Mouse (Mus musculus): ENCODE data around the gene Nr1h2. TPM values are rescaled to one million over a fixed set of nuclear protein-coding genes. Genes with fewer than 3 reads are reported as not detected.

Gene Nr1h2
- polyA plus RNA-seq, 1 experiment from 2014 or later: 80.6 TPM

GRCm38 (mm10) chr7:44581637-44582036 is 27.9 kb upstream of the Nr1h2 start:
- Histone ChIP-seq H3K4me1 (replicated peaks; ENCODE audit: insufficient read depth, low read length) (no peaks in the 10 kb centered on the region), H3K4me2 (ENCODE audit: low read length) (no peak overlapping the region), H3K9me3 (replicated peaks; ENCODE audit: low read length) (no peaks in the 10 kb centered on the region), H3K9ac (ENCODE audit: low read depth, low read length) (no peak overlapping the region), H3K27me3 (ENCODE audit: insufficient read depth, low read length) (peaks cover 6% of the 10 kb centered on the region; the same call in 1 of the 2 replicates), H3K36me3 (ENCODE audit: insufficient read depth, low read length) (no peaks in the 10 kb centered on the region), H3K27ac (no peak overlapping the region), H3K4me3 (replicated peaks; ENCODE audit: low read depth, low read length) (no peak overlapping the region)
- TF ChIP-seq CTCF (IDR thresholded peaks at IDR 0.05; ENCODE audit: low read depth): no peak
- WGBS: 78% methylated on average over 6 of the region's 6 CpGs
- ATAC-seq (replicated peaks; ENCODE audit: low FRiP score, low read depth) (no peak), DNase-seq (ENCODE audit: low spot score) (no peak)

GRCm38 (mm10) chr7:44576333-44576844 is 22.6 kb upstream of the Nr1h2 start:
- H3K4me1 ChIP-seq (replicated peaks; ENCODE audit: insufficient read depth, low read length): no peaks in the 10 kb centered on the region
- TF ChIP-seq CTCF (IDR thresholded peaks at IDR 0.05; ENCODE audit: low read depth): peak; percentile 11; the same call in 1 of the 2 replicates
- H3K27me3 ChIP-seq (ENCODE audit: insufficient read depth, low read length): no peaks in the 10 kb centered on the region
- no peaks in the 10 kb centered on the region for H3K36me3 ChIP-seq (ENCODE audit: insufficient read depth, low read length)
- no peak overlapping the region for H3K27ac ChIP-seq
- H3K9ac ChIP-seq (ENCODE audit: low read depth, low read length): no peak overlapping the region
- DNase-seq (ENCODE audit: low spot score) (no peak), ATAC-seq (replicated peaks; ENCODE audit: low FRiP score, low read depth) (no peak)
- 38% methylated on average over 5 of the region's 5 CpGs for WGBS
- H3K4me3 ChIP-seq (replicated peaks; ENCODE audit: low read depth, low read length): no peak overlapping the region
- no peaks in the 10 kb centered on the region for H3K9me3 ChIP-seq (replicated peaks; ENCODE audit: low read length)
- no peak overlapping the region for H3K4me2 ChIP-seq (ENCODE audit: low read length)

- Histone ChIP-seq H3K27me3 (ENCODE audit: insufficient read depth, low read length) (no peaks in the 10 kb centered on the region), H3K4me3 (replicated peaks; ENCODE audit: low read depth, low read length) (no peak overlapping the region), H3K9ac (ENCODE audit: low read depth, low read length) (no peak overlapping the region), H3K4me2 (ENCODE audit: low read length) (peak overlapping the region; percentile 25; the same call in 1 of the 2 replicates), H3K27ac (peak overlapping the region; percentile 65; the same call in 1 of the 2 replicates), H3K36me3 (ENCODE audit: insufficient read depth, low read length) (no peaks in the 10 kb centered on the region), H3K4me1 (replicated peaks; ENCODE audit: insufficient read depth, low read length) (no peaks in the 10 kb centered on the region), H3K9me3 (replicated peaks; ENCODE audit: low read length) (no peaks in the 10 kb centered on the region)
- TF ChIP-seq CTCF (IDR thresholded peaks at IDR 0.05; ENCODE audit: low read depth): no peak
- no peak for DNase-seq (ENCODE audit: low spot score)
- no peak for ATAC-seq (replicated peaks; ENCODE audit: low FRiP score, low read depth)
- 70% methylated on average over 5 of the region's 5 CpGs for WGBS
Measured at GRCm38 (mm10) chr7:44572956-44573484, 19.3 kb upstream of the Nr1h2 start.

GRCm38 (mm10) chr7:44572213-44572701 is 18.5 kb upstream of the Nr1h2 start, which contains the start of gene Napsa:
Gene Napsa, plus strand, starts transcription at chr7:44572380.
- TF ChIP-seq CTCF (IDR thresholded peaks at IDR 0.05; ENCODE audit: low read depth): no peak
- no peaks in the 10 kb centered on the region for H3K36me3 ChIP-seq (ENCODE audit: insufficient read depth, low read length)
- H3K9ac ChIP-seq (ENCODE audit: low read depth, low read length): 0 out of 2 replicates have a peak within 1 kb of the TSS, but pooled peaks have one; percentile 31
- DNase-seq (ENCODE audit: low spot score): peak; percentile 28
- H3K27ac ChIP-seq: peak within 1 kb of the TSS; percentile 65
- 43% methylated on average over 7 of the region's 7 CpGs for WGBS
- no peak within 1 kb of the TSS for H3K4me3 ChIP-seq (replicated peaks; ENCODE audit: low read depth, low read length)
- peak within 1 kb of the TSS; percentile 36; the same call in 1 of the 2 replicates for H3K4me2 ChIP-seq (ENCODE audit: low read length)
- H3K27me3 ChIP-seq (ENCODE audit: insufficient read depth, low read length): no peaks in the 10 kb centered on the region
- H3K4me1 ChIP-seq (replicated peaks; ENCODE audit: insufficient read depth, low read length): no peaks in the 10 kb centered on the region
- no peaks in the 10 kb centered on the region for H3K9me3 ChIP-seq (replicated peaks; ENCODE audit: low read length)
- ATAC-seq (replicated peaks; ENCODE audit: low FRiP score, low read depth): peak; percentile 93

GRCm38 (mm10) chr7:44571811-44572210 is 18.1 kb upstream of the Nr1h2 start:
- Histone ChIP-seq H3K36me3 (ENCODE audit: insufficient read depth, low read length) (no peaks in the 10 kb centered on the region), H3K27me3 (ENCODE audit: insufficient read depth, low read length) (no peaks in the 10 kb centered on the region), H3K27ac (peak overlapping the region; percentile 65), H3K4me2 (ENCODE audit: low read length) (no peak overlapping the region), H3K9ac (ENCODE audit: low read depth, low read length) (no peak overlapping the region), H3K4me3 (replicated peaks; ENCODE audit: low read depth, low read length) (no peak overlapping the region), H3K4me1 (replicated peaks; ENCODE audit: insufficient read depth, low read length) (no peaks in the 10 kb centered on the region), H3K9me3 (replicated peaks; ENCODE audit: low read length) (no peaks in the 10 kb centered on the region)
- no peak for TF ChIP-seq CTCF (IDR thresholded peaks at IDR 0.05; ENCODE audit: low read depth)
- WGBS: 30% methylated on average over 4 of the region's 4 CpGs
- DNase-seq (ENCODE audit: low spot score) (no peak), ATAC-seq (replicated peaks; ENCODE audit: low FRiP score, low read depth) (peak; percentile 74)

- ATAC-seq (replicated peaks; ENCODE audit: low FRiP score, low read depth) (no peak), DNase-seq (ENCODE audit: low spot score) (no peak)
- H3K36me3 ChIP-seq (ENCODE audit: insufficient read depth, low read length): no peaks in the 10 kb centered on the region
- peak overlapping the region; percentile 65 for H3K27ac ChIP-seq
- 79% methylated on average over 6 of the region's 6 CpGs for WGBS
- no peak overlapping the region for H3K4me3 ChIP-seq (replicated peaks; ENCODE audit: low read depth, low read length)
- no peaks in the 10 kb centered on the region for H3K27me3 ChIP-seq (ENCODE audit: insufficient read depth, low read length)
- H3K9ac ChIP-seq (ENCODE audit: low read depth, low read length): no peak overlapping the region
- no peak overlapping the region for H3K4me2 ChIP-seq (ENCODE audit: low read length)
- no peak for TF ChIP-seq CTCF (IDR thresholded peaks at IDR 0.05; ENCODE audit: low read depth)
- H3K9me3 ChIP-seq (replicated peaks; ENCODE audit: low read length): no peaks in the 10 kb centered on the region
- no peaks in the 10 kb centered on the region for H3K4me1 ChIP-seq (replicated peaks; ENCODE audit: insufficient read depth, low read length)
Measured at GRCm38 (mm10) chr7:44570989-44571388, 17.2 kb upstream of the Nr1h2 start.
